Mouse (Mus musculus): ENCODE results near the gene Fam178b.

Fam178b gene

GRCm38 (mm10) chr1:36682620-36683355 lies at the start of gene Fam178b:
Gene Fam178b, minus strand, starts transcription at chr1:36683183.
- no peak for DNase-seq (ENCODE audit: extremely low spot score)

DNA sequence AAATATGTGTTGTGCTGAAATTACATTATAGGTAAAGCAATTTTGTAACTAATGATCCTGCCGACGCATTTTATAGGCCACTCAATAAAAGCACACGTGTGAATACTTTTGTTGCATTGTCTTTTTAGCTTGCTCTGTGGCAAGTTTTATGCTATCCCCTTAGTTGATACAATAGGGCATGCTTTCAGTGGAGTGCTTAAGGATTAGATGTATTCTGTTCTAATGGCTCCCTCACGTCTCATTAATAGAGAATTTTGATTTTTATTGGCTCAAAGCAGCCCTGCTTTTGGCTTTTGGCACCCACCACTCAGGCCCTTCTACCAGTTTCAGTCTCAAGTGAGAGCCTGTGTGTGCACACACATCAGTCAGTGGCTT lies 41.1 kb upstream of the Fam178b start:
- no peak for DNase-seq (ENCODE audit: extremely low spot score)

DNA sequence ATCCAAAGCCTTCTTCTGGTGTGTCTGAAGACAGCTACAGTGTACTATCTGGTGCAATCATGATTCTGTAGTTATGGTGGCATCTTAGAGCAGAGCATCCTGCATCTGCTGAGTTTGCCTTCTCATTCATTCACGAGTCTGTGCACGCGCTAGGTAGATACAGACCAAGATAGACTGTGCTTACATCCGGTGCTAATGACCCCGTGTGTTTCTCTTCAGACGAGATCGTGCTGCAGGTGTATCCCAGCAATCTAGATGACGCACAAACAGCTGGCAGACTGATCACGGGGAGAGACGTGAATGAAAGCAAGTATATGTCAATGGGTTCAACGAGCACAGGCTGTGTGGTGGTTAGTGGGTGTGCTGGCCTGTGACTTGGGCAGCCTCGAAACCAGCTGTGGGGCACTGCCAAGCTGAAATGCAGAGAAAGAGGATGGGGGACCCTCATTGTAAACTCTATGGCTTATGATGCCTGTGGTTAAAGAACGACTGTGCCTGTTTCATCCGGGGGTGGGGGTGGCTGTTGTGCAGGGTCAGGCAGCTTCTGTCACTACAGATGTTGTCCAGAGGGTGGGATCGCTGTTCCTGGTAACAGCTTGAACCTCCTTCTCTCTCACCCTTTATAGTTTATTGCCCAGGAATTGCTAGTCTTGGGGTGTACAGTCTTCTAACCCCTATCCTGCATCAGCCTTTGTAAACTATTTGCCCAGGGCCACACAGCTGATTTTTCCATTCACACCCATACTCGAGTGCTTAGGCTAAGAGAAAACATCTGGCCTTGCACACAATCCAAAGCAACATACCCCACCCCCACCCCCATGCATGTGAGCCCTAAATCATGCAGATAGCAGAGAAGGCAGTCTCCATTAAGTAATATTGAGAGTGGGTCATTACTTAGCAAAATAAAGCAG lies 40.4 kb upstream of the Fam178b start:
- DNase-seq (ENCODE audit: extremely low spot score) = no peak

DNA sequence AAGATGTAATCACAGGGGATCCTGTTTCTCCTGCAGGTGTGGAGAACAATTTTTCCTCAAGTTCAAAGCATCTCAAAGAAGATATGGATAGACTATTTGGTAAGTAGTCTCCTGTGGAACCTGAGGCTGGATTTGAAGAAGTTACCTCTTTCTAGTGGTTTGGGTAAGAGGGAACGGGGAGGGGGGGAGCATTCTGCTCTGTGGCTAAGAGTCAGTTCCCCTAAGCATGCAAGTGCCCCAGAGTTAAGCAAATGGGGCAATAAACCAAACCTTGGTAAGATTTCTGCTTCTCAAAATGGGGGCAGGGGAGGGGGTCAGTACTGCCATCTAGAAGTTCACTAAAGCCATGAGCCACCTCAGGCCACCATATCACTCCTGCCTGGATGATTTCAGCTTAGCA lies 35.8 kb upstream of the Fam178b start:
- no peak for DNase-seq (ENCODE audit: extremely low spot score)

DNA sequence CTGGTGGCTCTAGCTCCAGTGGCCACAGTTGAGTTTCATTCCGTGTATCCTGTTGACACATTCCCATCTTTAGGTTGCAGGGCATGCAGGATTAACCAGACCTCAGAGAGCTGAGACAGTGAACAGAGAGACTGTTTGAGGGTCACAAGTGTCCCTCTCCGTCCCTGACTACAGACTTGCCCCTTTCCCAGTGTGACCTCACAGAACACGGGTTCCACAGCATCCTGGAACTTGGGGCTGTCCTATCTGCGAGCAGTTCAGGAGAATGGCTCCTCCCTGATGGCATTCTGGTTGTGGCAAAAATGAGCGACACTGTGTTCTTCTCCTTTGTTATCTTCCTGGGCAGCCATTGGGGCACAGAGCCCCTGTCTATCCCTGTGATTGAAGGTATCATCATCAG lies 31.3 kb upstream of the Fam178b start, which contains the start of gene Actr1b:
Gene Actr1b, minus strand, starts transcription at position 112 of the 400 bp plus-strand sequence.
- DNase-seq (ENCODE audit: extremely low spot score) = no peak

GRCm38 (mm10) chr1:36711104-36711503 lies 28.1 kb upstream of the Fam178b start:
- DNase-seq (ENCODE audit: extremely low spot score) = no peak

- DNase-seq (ENCODE audit: extremely low spot score) = peak; percentile 98
Observed at GRCm38 (mm10) chr1:36709854-36710280, 26.9 kb upstream of the Fam178b start, which contains the start of gene 4933424G06Rik. Gene 4933424G06Rik, plus strand, starts transcription at chr1:36710149.

DNA sequence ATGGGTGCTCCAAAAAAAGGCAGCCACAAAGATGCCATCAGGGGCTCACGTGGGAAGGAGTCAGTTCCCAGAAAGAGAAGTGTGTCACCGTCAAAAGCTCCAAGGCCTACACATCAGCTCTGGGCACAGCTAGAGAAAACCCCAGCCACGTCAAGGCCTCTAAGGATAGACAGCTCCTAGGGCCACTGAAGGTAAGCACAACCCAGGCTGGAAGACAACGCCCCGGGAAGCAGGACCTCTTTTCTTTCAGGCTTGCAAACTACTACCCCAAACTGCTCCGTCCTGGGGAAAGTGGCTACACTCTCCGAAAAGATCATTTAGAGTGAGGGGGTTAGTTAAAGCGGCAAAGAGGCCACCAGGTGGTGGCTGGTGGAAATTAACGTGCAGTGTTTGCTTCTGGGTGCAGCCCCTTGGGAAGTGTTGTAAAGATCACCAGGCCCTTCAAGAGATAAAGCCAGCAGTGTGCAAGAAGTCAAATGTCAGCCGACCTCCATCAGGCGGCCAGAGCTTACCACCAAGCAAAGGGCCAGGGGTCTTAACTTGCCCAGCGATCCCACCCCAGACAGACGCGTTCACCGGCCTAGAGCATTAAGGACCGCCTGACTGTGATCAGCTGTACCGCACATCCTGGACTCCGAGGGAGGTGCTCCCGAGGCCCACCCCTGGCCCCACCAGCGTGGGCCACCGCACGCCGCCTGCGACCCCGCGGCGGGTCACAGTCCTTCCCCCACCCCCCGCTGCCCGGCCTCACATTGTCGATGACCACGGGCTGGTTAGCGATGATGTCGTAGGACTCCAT lies 26.3 kb upstream of the Fam178b start:
- no peak for DNase-seq (ENCODE audit: extremely low spot score)

DNA sequence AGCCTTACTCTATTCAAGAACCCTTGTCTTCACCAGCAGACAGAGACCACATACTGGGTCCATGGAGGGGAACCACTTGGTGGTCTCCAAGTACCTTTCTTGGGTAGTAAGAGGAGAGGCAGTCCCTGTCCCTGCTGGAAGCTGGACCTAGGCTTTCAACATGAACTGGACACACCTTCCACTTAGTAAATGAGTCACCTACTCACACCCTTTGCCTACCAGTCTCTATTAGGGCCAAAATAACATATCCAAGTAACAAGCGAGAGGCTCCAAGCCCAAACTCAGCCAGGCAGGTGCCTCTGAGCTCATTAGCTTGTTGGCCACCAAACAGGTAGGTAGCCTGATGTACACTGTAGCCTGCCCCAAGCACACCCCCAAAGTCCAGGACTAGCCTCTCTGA lies 25.6 kb upstream of the Fam178b start:
- no peak for DNase-seq (ENCODE audit: extremely low spot score)

DNA sequence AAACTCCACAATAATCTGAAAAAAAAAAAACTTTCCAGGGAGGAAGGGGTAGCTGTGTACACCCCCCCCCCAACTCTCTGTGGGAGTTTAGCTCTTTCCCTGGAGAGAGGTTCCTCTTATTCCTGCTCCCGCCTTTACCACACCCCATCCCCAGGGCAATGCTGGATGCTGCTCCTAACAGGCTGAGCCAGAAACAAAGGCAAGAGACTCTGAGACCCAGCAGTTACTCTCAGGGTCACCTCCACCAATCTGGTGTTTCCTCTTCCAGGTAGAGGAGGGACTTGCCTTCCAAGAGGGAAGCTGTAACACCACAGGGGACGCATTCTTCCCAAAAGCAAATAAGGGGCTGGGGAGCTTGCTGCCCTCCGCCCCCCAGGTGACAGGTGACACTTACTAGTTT lies 24.8 kb upstream of the Fam178b start:
- no peak for DNase-seq (ENCODE audit: extremely low spot score)

GRCm38 (mm10) chr1:36707166-36707565 lies 24.2 kb upstream of the Fam178b start:
- no peak for DNase-seq (ENCODE audit: extremely low spot score)

DNA sequence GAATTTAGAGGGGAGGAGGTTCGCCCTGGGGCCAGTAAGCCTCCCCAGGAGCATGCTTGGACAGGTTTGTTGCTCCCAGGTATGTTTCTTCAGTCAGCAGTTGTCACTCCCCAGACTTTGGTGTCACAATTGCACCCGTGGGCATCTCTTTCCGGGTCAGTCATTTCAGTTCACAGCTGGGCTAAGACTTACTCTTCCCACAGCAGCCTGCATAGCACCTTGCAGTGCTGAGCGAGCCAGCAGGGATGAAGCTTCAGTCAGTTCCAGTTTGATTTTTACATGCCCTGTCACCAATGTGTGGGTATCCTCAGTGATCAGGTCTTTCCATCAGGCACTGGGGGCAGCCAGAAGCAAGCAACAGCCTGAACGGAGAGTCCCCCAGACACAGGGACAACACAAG lies 14.0 kb upstream of the Fam178b start:
- no peak for DNase-seq (ENCODE audit: extremely low spot score)

DNA sequence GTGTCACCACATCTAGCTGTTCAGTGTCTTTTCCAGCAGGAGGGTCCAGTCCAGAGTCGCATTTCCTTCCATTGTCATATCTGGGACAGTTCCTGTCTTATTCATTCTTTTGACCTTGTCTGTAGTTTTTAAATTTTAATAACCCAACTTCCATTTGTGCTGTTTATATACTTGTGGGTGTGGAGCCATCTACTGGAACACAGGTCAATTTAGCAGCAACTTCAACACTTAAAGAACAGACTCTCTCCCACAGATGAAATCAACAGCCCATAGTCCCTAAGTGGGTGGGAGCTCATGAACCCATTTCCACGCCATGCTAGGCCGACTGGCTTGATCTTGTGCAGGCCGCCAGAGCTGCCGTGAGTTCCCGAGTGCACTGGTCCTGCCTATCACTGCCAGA lies 13.4 kb upstream of the Fam178b start:
- DNase-seq (ENCODE audit: extremely low spot score) = no peak

- DNase-seq (ENCODE audit: extremely low spot score) = no peak
Observed at GRCm38 (mm10) chr1:36694871-36695270, 11.9 kb upstream of the Fam178b start.

DNA sequence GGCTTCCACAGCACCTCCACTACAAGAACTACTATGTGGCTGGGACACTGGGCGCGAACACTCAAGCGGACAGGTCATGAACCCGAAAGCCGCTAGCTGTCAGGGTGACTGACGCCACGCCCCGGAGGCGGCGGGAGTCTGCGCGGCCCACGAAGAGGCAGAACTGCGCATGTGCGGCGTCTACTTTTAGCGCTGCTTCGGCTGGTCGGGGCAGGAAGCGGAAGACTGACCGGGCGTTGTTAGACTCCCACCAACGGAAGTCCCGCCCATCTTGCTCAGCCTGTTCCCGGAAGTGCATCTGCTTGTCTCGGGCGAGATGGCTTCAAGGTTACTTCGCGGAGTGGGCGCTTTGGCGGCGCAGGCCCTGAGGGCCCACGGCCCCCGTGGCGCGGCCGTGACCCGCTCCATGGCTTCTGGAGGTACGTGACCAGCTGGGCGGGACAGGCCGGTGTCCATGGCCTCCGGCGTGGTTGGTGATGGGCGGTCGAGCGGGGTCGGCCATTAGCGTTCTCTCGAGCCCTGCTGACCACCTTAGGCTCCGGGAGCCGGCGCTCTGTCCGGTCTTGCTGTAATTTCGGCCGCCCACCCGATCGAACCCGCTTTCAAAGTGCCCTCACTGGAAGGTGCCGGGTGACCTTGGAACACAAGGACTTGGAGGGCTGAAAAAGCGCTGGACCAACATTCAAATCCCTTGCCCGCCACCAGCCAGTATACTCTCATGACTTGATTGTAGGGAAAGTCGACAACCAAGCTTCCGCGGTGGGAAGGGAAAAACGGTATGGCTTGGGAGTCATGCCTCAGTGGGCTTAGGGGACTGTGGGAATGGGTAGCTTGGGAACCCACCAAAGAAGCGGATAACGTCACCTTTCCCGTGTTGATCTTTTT lies 8.5 kb upstream of the Fam178b start, which contains the start of gene Cox5b:
Gene Cox5b, plus strand, starts transcription at position 179 of the 885 bp plus-strand sequence.
- peak; percentile 96 for DNase-seq (ENCODE audit: extremely low spot score)

- no peak for DNase-seq (ENCODE audit: extremely low spot score)
Observed at GRCm38 (mm10) chr1:36690671-36691235, 7.8 kb upstream of the Fam178b start.

GRCm38 (mm10) chr1:36683810-36684467 lies 956 bp upstream of the Fam178b start:
- DNase-seq (ENCODE audit: extremely low spot score) = peak; percentile 62

GRCm38 (mm10) chr1:36680893-36681292 lies 2.1 kb downstream of the Fam178b start:
- no peak for DNase-seq (ENCODE audit: extremely low spot score)

DNA sequence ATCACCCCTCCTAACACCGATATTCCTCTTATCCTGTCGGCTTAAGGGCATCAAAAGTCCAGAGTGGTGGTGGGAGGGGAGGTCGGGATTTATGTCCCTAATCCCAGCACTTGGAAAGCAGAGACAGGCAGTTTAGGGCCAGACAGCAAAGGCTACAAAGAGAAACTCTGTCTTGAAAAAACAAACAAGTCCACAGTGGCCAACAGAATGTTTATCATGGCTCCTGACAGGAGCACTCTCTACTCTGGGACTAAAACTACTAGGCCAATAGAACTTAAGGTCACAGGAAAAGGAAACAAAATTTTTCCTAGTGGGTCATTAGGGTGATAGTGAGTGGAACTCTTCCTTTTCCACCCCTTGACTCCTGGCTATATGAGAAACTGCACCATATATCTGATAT lies 8.0 kb downstream of the Fam178b start:
- DNase-seq (ENCODE audit: extremely low spot score) = no peak
